Mouse (Mus musculus) G1E (cell line): ENCODE results near the gene Gnas.

Experiments
- CTCF ChIP-seq: IDR thresholded peaks from 2 replicates; pipeline ENCODE4 v1.5.1; 2012; ENCODE audit warnings: low read depth, low read length, inconsistent platforms, mixed read lengths
- GATA2 ChIP-seq: IDR thresholded peaks from 2 replicates; pipeline ENCODE4 v1.6.1; 2012; ENCODE audit warnings: low read depth, low read length, inconsistent platforms, borderline replicate concordance

GRCm38 (mm10) chr2:174337275-174337674 lies 53.2 kb downstream of the Gnas start:
- TF ChIP-seq CTCF: no peak
- TF ChIP-seq GATA2: no peak
